Mouse (Mus musculus) midbrain, postnatal 0 days (tissue): ENCODE data around the gene Dsn1. TPM values are rescaled to one million over a fixed set of nuclear protein-coding genes. Genes with fewer than 3 reads are reported as not detected.

Source experiments
- ATAC-seq: fragments of 200-750 bp; cut with Nextera tagmentation; 2 replicates; pipeline ENCODE4 v1.8.0; 2017; ENCODE audit warnings: moderate number of reproducible peaks, mild to moderate bottlenecking, moderate TSS enrichment, moderate library complexity; ENCODE audit not compliant: low FRiP score
- DNase-seq: peaks from one replicate; pipeline ENCODE4 v3.0.0-alpha.2; 2015; ENCODE audit warnings: low spot score
- H3K27ac ChIP-seq: fragments of 300-500 bp; sonication (generic); 2 replicates; pipeline ENCODE4 v1.5.1; 2014; ENCODE audit warnings: low read depth, mild to moderate bottlenecking, low read length, mixed read lengths
- H3K27me3 ChIP-seq: fragments of 300-500 bp; sonication (generic); 2 replicates; pipeline ENCODE4 v1.6.1; 2014; ENCODE audit warnings: low read length, control low read depth, mixed read lengths; ENCODE audit not compliant: insufficient read depth
- H3K36me3 ChIP-seq: fragments of 300-500 bp; sonication (generic); 2 replicates; pipeline ENCODE4 v1.6.1; 2014; ENCODE audit warnings: low read length, control low read depth, mixed read lengths; ENCODE audit not compliant: insufficient read depth
- H3K4me1 ChIP-seq: fragments of 300-500 bp; sonication (generic); 2 replicates; pipeline ENCODE4 v1.6.1; 2014; ENCODE audit warnings: mild to moderate bottlenecking, control low read depth, antibody characterized with exemption, low read length, mixed read lengths; ENCODE audit not compliant: insufficient read depth
- H3K4me2 ChIP-seq: fragments of 300-500 bp; sonication (generic); 2 replicates; pipeline ENCODE4 v1.6.1; 2014; ENCODE audit warnings: low read depth, mild to moderate bottlenecking, low read length, mixed read lengths; ENCODE audit not compliant: poor library complexity, severe bottlenecking
- H3K4me3 ChIP-seq: fragments of 300-500 bp; sonication (generic); 2 replicates; pipeline ENCODE4 v1.5.1; 2014; ENCODE audit warnings: low read depth, mild to moderate bottlenecking, low read length, moderate library complexity
- H3K9ac ChIP-seq: fragments of 300-500 bp; sonication (generic); replicated peaks from 2 replicates; pipeline ENCODE4 v1.6.1; 2014; ENCODE audit warnings: mild to moderate bottlenecking, low read length, moderate library complexity, mixed read lengths; ENCODE audit not compliant: poor library complexity, severe bottlenecking
- H3K9me3 ChIP-seq: fragments of 300-500 bp; sonication (generic); 2 replicates; pipeline ENCODE4 v1.6.1; 2016; ENCODE audit warnings: low read length, control low read depth
- CTCF ChIP-seq: IDR thresholded peaks from 2 replicates; pipeline ENCODE4 v1.5.1; 2016; ENCODE audit warnings: antibody characterized with exemption, mild to moderate bottlenecking
- WGBS: fragments of 180-500 bp; shearing (Covaris S2); extraction: QIAGEN DNeasy Blood & Tissue Kit; methylation state at CpG from one replicate; pipeline ENCODE4 v1.1.7; 2014; 5-methylcytosine and 5-hydroxymethylcytosine counted together
- polyA plus RNA-seq: library from polyadenylated mRNA; unstranded; fragments of >200 nt; fragmentation: Nextera tagmentation; extraction: Ambion mirVana; gene quantifications from 2 replicates; pipeline ENCODE4 v1.2.1, GENCODE M21; 2015
- total RNA-seq: library from RNA; depleted of rRNA; stranded (reverse); fragments of >200 nt; gene quantifications from 2 replicates; pipeline ENCODE4 v1.2.3, GENCODE M21; 2014

Dsn1 gene
- total and polyA plus RNA-seq, 2 experiments from 2014 or later, result 7.8 to 8.8 TPM

- TF ChIP-seq CTCF, result no peak
- DNase-seq (no peak), ATAC-seq (no peak)
- Histone ChIP-seq H3K9me3 (no peaks in the 10 kb centered on the region), H3K4me3 (no peak overlapping the region), H3K4me2 (no peak overlapping the region), H3K9ac (no peak overlapping the region), H3K27ac (no peak overlapping the region), H3K36me3 (no peaks in the 10 kb centered on the region; the same call in 1 of the 2 replicates), H3K4me1 (peaks cover 9% of the 10 kb centered on the region), H3K27me3 (no peaks in the 10 kb centered on the region)
- WGBS, result 87% methylated on average over 3 of the region's 3 CpGs
Measured at GRCm38 (mm10) chr2:156987316-156987715, 19.6 kb downstream of the Dsn1 start.

GRCm38 (mm10) chr2:156982864-156983263, 24.1 kb downstream of the Dsn1 start:
- peak; percentile 8 for DNase-seq
- no peak for TF ChIP-seq CTCF
- Histone ChIP-seq H3K36me3 (no peaks in the 10 kb centered on the region; the same call in 1 of the 2 replicates), H3K4me1 (no peaks in the 10 kb centered on the region), H3K9me3 (no peaks in the 10 kb centered on the region), H3K9ac (no peak overlapping the region), H3K27me3 (no peaks in the 10 kb centered on the region), H3K4me2 (no peak overlapping the region), H3K4me3 (no peak overlapping the region), H3K27ac (no peak overlapping the region)
- ATAC-seq, result no peak
- WGBS, result 67% methylated on average over 2 of the region's 2 CpGs

GRCm38 (mm10) chr2:156981291-156981690, 25.7 kb downstream of the Dsn1 start:
- H3K27me3 ChIP-seq, result no peaks in the 10 kb centered on the region
- WGBS, result 84% methylated on average over 4 of the region's 4 CpGs
- no peak overlapping the region for H3K9ac ChIP-seq
- no peaks in the 10 kb centered on the region for H3K36me3 ChIP-seq
- no peak for TF ChIP-seq CTCF
- no peaks in the 10 kb centered on the region for H3K4me1 ChIP-seq
- H3K9me3 ChIP-seq, result no peaks in the 10 kb centered on the region
- H3K27ac ChIP-seq, result no peak overlapping the region
- DNase-seq (no peak), ATAC-seq (no peak)
- no peak overlapping the region for H3K4me3 ChIP-seq
- no peak overlapping the region for H3K4me2 ChIP-seq

GRCm38 (mm10) chr2:156980059-156980458, 26.9 kb downstream of the Dsn1 start:
- no peaks in the 10 kb centered on the region for H3K9me3 ChIP-seq
- TF ChIP-seq CTCF, result no peak
- H3K4me3 ChIP-seq, result no peak overlapping the region
- DNase-seq (no peak), ATAC-seq (no peak)
- H3K9ac ChIP-seq, result no peak overlapping the region
- H3K36me3 ChIP-seq, result no peaks in the 10 kb centered on the region
- H3K27me3 ChIP-seq, result no peaks in the 10 kb centered on the region
- H3K4me2 ChIP-seq, result no peak overlapping the region
- WGBS, result 70% methylated on average over 2 of the region's 2 CpGs
- H3K27ac ChIP-seq, result no peak overlapping the region
- H3K4me1 ChIP-seq, result no peaks in the 10 kb centered on the region

- no peaks in the 10 kb centered on the region for H3K4me1 ChIP-seq
- H3K4me2 ChIP-seq, result no peak overlapping the region
- H3K27ac ChIP-seq, result no peak overlapping the region
- no peaks in the 10 kb centered on the region for H3K9me3 ChIP-seq
- DNase-seq (peak; percentile 59), ATAC-seq (no peak)
- no peaks in the 10 kb centered on the region for H3K36me3 ChIP-seq
- H3K9ac ChIP-seq, result no peak overlapping the region
- TF ChIP-seq CTCF, result no peak
- no peaks in the 10 kb centered on the region for H3K27me3 ChIP-seq
- H3K4me3 ChIP-seq, result no peak overlapping the region
Measured at GRCm38 (mm10) chr2:156976711-156977110, 30.2 kb downstream of the Dsn1 start.

GRCm38 (mm10) chr2:156974967-156975366, 32.0 kb downstream of the Dsn1 start:
- no peaks in the 10 kb centered on the region for H3K27me3 ChIP-seq
- no peaks in the 10 kb centered on the region for H3K4me1 ChIP-seq
- H3K9me3 ChIP-seq, result no peaks in the 10 kb centered on the region
- no peak for DNase-seq
- no peak for ATAC-seq
- no peak for TF ChIP-seq CTCF
- no peak overlapping the region for H3K4me2 ChIP-seq
- no peak overlapping the region for H3K4me3 ChIP-seq
- no peak overlapping the region for H3K27ac ChIP-seq
- no peak overlapping the region for H3K9ac ChIP-seq
- H3K36me3 ChIP-seq, result no peaks in the 10 kb centered on the region
- 81% methylated on average over 2 of the region's 2 CpGs for WGBS
